Mouse (Mus musculus): ENCODE measurements at regions not wholly inside any gene's neighbourhood (a gene's known extent, or its start where the extent isn't known, plus 50 kb on each side); places are given as distances from the start of the nearest gene placed in this dataset.

- TF ChIP-seq GATA4 (IDR thresholded peaks at IDR 0.05; ENCODE audit: insufficient replicate concordance, low read length) = no peak
These were observed 629.3 kb downstream of the Defb40 start for GRCm38 (mm10) chr8:18348716-18349115.

GRCm38 (mm10) chr8:18346248-18346647 is 631.8 kb downstream of the Defb40 start:
- TF ChIP-seq GATA4 (IDR thresholded peaks at IDR 0.05; ENCODE audit: insufficient replicate concordance, low read length) = no peak

GRCm38 (mm10) chr8:18345322-18345721 is 632.7 kb downstream of the Defb40 start:
- TF ChIP-seq GATA4 (IDR thresholded peaks at IDR 0.05; ENCODE audit: insufficient replicate concordance, low read length) = no peak

GRCm38 (mm10) chr8:18344838-18345237 is 633.2 kb downstream of the Defb40 start:
- no peak for TF ChIP-seq GATA4 (IDR thresholded peaks at IDR 0.05; ENCODE audit: insufficient replicate concordance, low read length)

GRCm38 (mm10) chr8:18335576-18335975 is 642.5 kb downstream of the Defb40 start:
- TF ChIP-seq GATA4 (IDR thresholded peaks at IDR 0.05; ENCODE audit: insufficient replicate concordance, low read length) = no peak

GRCm38 (mm10) chr8:18328521-18328920 is 649.5 kb downstream of the Defb40 start:
- no peak for TF ChIP-seq GATA4 (IDR thresholded peaks at IDR 0.05; ENCODE audit: insufficient replicate concordance, low read length)

GRCm38 (mm10) chr8:18316488-18316887 is 661.6 kb downstream of the Defb40 start:
- TF ChIP-seq GATA4 (IDR thresholded peaks at IDR 0.05; ENCODE audit: insufficient replicate concordance, low read length) = no peak

GRCm38 (mm10) chr8:18311597-18311996 is 666.5 kb downstream of the Defb40 start:
- TF ChIP-seq GATA4 (IDR thresholded peaks at IDR 0.05; ENCODE audit: insufficient replicate concordance, low read length) = no peak

- TF ChIP-seq GATA4 (IDR thresholded peaks at IDR 0.05; ENCODE audit: insufficient replicate concordance, low read length) = no peak
These were observed 667.1 kb downstream of the Defb40 start for GRCm38 (mm10) chr8:18310927-18311326.

- no peak for TF ChIP-seq GATA4 (IDR thresholded peaks at IDR 0.05; ENCODE audit: insufficient replicate concordance, low read length)
These were observed 690.4 kb downstream of the Defb40 start for GRCm38 (mm10) chr8:18287536-18288237.

- TF ChIP-seq GATA4 (IDR thresholded peaks at IDR 0.05; ENCODE audit: insufficient replicate concordance, low read length) = no peak
These were observed 698.1 kb downstream of the Defb40 start for GRCm38 (mm10) chr8:18279932-18280331.

GRCm38 (mm10) chr8:18268301-18268700 is 709.8 kb downstream of the Defb40 start:
- no peak for TF ChIP-seq GATA4 (IDR thresholded peaks at IDR 0.05; ENCODE audit: insufficient replicate concordance, low read length)

GRCm38 (mm10) chr8:18258287-18258961 is 719.6 kb downstream of the Defb40 start:
- TF ChIP-seq GATA4 (IDR thresholded peaks at IDR 0.05; ENCODE audit: insufficient replicate concordance, low read length) = no peak

GRCm38 (mm10) chr8:18246299-18246698 is 731.8 kb downstream of the Defb40 start:
- no peak for TF ChIP-seq GATA4 (IDR thresholded peaks at IDR 0.05; ENCODE audit: insufficient replicate concordance, low read length)

- TF ChIP-seq GATA4 (IDR thresholded peaks at IDR 0.05; ENCODE audit: insufficient replicate concordance, low read length) = no peak
These were observed 760.5 kb downstream of the Defb40 start for GRCm38 (mm10) chr8:18217599-18217998.

- TF ChIP-seq GATA4 (IDR thresholded peaks at IDR 0.05; ENCODE audit: insufficient replicate concordance, low read length) = peak; percentile 69
These were observed 760.9 kb downstream of the Defb40 start for GRCm38 (mm10) chr8:18217192-18217591.

GRCm38 (mm10) chr8:18216516-18216915 is 761.5 kb downstream of the Defb40 start:
- TF ChIP-seq GATA4 (IDR thresholded peaks at IDR 0.05; ENCODE audit: insufficient replicate concordance, low read length) = no peak

Measured in liver, adult (tissue).